Mouse (Mus musculus): ENCODE measurements around the gene Gm11213. TPM values are rescaled to one million over a fixed set of nuclear protein-coding genes. Genes with fewer than 3 reads are reported as not detected.

Gene Gm11213
- polyA plus RNA-seq, 1 experiment from 2014 or later: not detected

GRCm38 (mm10) chr4:63569322-63569721 lies 35.7 kb downstream of the Gm11213 start:
- H3K9me3 ChIP-seq (replicated peaks; ENCODE audit: control insufficient read depth, low read length): no peaks in the 10 kb centered on the region; the same call in 1 of the 2 replicates
- no peak overlapping the region for H3K4me2 ChIP-seq (ENCODE audit: low read depth, low read length)
- WGBS: 78% methylated on average over 8 of the region's 8 CpGs
- H3K9ac ChIP-seq (ENCODE audit: low read length): no peak overlapping the region
- H3K27ac ChIP-seq (ENCODE audit: low read length): no peak overlapping the region
- H3K4me3 ChIP-seq (ENCODE audit: low read length): no peak overlapping the region
- H3K4me1 ChIP-seq (ENCODE audit: control insufficient read depth, insufficient read depth, low read length): no peaks in the 10 kb centered on the region; the same call in 1 of the 2 replicates
- no peaks in the 10 kb centered on the region for H3K27me3 ChIP-seq (ENCODE audit: control insufficient read depth, insufficient read depth, low read length)
- H3K36me3 ChIP-seq (ENCODE audit: control insufficient read depth, insufficient read depth): peaks cover 7% of the 10 kb centered on the region; the same call in 1 of the 2 replicates
- ATAC-seq (replicated peaks; ENCODE audit: extremely low read depth, insufficient read depth, low FRiP score): no peak

- peak; percentile 65; the same call in 1 of the 2 replicates for ATAC-seq (replicated peaks; ENCODE audit: extremely low read depth, insufficient read depth, low FRiP score)
- Histone ChIP-seq H3K9me3 (replicated peaks; ENCODE audit: control insufficient read depth, low read length) (no peaks in the 10 kb centered on the region), H3K4me1 (ENCODE audit: control insufficient read depth, insufficient read depth, low read length) (no peaks in the 10 kb centered on the region; the same call in 1 of the 2 replicates), H3K4me2 (ENCODE audit: low read depth, low read length) (no peak overlapping the region), H3K4me3 (ENCODE audit: low read length) (no peak overlapping the region), H3K9ac (ENCODE audit: low read length) (no peak overlapping the region), H3K27me3 (ENCODE audit: control insufficient read depth, insufficient read depth, low read length) (no peaks in the 10 kb centered on the region), H3K27ac (ENCODE audit: low read length) (no peak overlapping the region), H3K36me3 (ENCODE audit: control insufficient read depth, insufficient read depth) (0 out of 2 replicates have a peak, but pooled peaks cover 3% of the 10 kb centered on the region)
- 59% methylated on average over 10 of the region's 10 CpGs for WGBS
These were observed 37.2 kb downstream of the Gm11213 start for GRCm38 (mm10) chr4:63567712-63568390.

- Histone ChIP-seq H3K9ac (ENCODE audit: low read length) (no peak overlapping the region), H3K27me3 (ENCODE audit: control insufficient read depth, insufficient read depth, low read length) (no peaks in the 10 kb centered on the region), H3K4me2 (ENCODE audit: low read depth, low read length) (no peak overlapping the region), H3K36me3 (ENCODE audit: control insufficient read depth, insufficient read depth) (0 out of 2 replicates have a peak, but pooled peaks cover 3% of the 10 kb centered on the region), H3K4me3 (ENCODE audit: low read length) (no peak overlapping the region), H3K27ac (ENCODE audit: low read length) (no peak overlapping the region), H3K4me1 (ENCODE audit: control insufficient read depth, insufficient read depth, low read length) (peaks cover 20% of the 10 kb centered on the region), H3K9me3 (replicated peaks; ENCODE audit: control insufficient read depth, low read length) (no peaks in the 10 kb centered on the region)
- 74% methylated on average over 4 of the region's 4 CpGs for WGBS
- ATAC-seq (replicated peaks; ENCODE audit: extremely low read depth, insufficient read depth, low FRiP score): no peak
These were observed 42.3 kb downstream of the Gm11213 start for GRCm38 (mm10) chr4:63562742-63563141.

GRCm38 (mm10) chr4:63561861-63562675 lies 43.0 kb downstream of the Gm11213 start:
- 0 out of 2 replicates have a peak, but pooled peaks cover 3% of the 10 kb centered on the region for H3K36me3 ChIP-seq (ENCODE audit: control insufficient read depth, insufficient read depth)
- WGBS: 68% methylated on average over 7 of the region's 7 CpGs
- no peak overlapping the region for H3K9ac ChIP-seq (ENCODE audit: low read length)
- H3K4me3 ChIP-seq (ENCODE audit: low read length): no peak overlapping the region
- no peaks in the 10 kb centered on the region for H3K9me3 ChIP-seq (replicated peaks; ENCODE audit: control insufficient read depth, low read length)
- H3K4me1 ChIP-seq (ENCODE audit: control insufficient read depth, insufficient read depth, low read length): peaks cover 27% of the 10 kb centered on the region
- H3K27ac ChIP-seq (ENCODE audit: low read length): peak overlapping the region; percentile 52
- ATAC-seq (replicated peaks; ENCODE audit: extremely low read depth, insufficient read depth, low FRiP score): no peak
- no peak overlapping the region for H3K4me2 ChIP-seq (ENCODE audit: low read depth, low read length)
- H3K27me3 ChIP-seq (ENCODE audit: control insufficient read depth, insufficient read depth, low read length): no peaks in the 10 kb centered on the region

- Histone ChIP-seq H3K27ac (ENCODE audit: low read length) (no peak overlapping the region), H3K4me2 (ENCODE audit: low read depth, low read length) (0 out of 2 replicates have a peak overlapping the region, but pooled peaks have one; percentile 6)
- no peak for ATAC-seq (replicated peaks; ENCODE audit: extremely low read depth, insufficient read depth, low FRiP score)
These were observed 45.0 kb downstream of the Gm11213 start for GRCm38 (mm10) chr4:63560079-63560478.

GRCm38 (mm10) chr4:63559127-63559697 lies 45.8 kb downstream of the Gm11213 start:
- Histone ChIP-seq H3K4me2 (ENCODE audit: low read depth, low read length) (peak overlapping the region; percentile 76), H3K4me3 (ENCODE audit: low read length) (peak overlapping the region; percentile 76), H3K9me3 (replicated peaks; ENCODE audit: control insufficient read depth, low read length) (no peaks in the 10 kb centered on the region), H3K9ac (ENCODE audit: low read length) (peak overlapping the region; percentile 90), H3K36me3 (ENCODE audit: control insufficient read depth, insufficient read depth) (no peaks in the 10 kb centered on the region), H3K27ac (ENCODE audit: low read length) (no peak overlapping the region), H3K4me1 (ENCODE audit: control insufficient read depth, insufficient read depth, low read length) (peaks cover 33% of the 10 kb centered on the region), H3K27me3 (ENCODE audit: control insufficient read depth, insufficient read depth, low read length) (no peaks in the 10 kb centered on the region)
- 0 out of 2 replicates have a peak, but pooled peaks have one; percentile 11 for ATAC-seq (replicated peaks; ENCODE audit: extremely low read depth, insufficient read depth, low FRiP score)
- 35% methylated on average over 9 of the region's 9 CpGs for WGBS

More at GRCm38 (mm10) chr4:63560079-63560478, 45.0 kb downstream of the Gm11213 start:
- H3K4me1 ChIP-seq (ENCODE audit: control insufficient read depth, insufficient read depth, low read length): peaks cover 33% of the 10 kb centered on the region
- H3K9me3 ChIP-seq (replicated peaks; ENCODE audit: control insufficient read depth, low read length): no peaks in the 10 kb centered on the region
- 0 out of 2 replicates have a peak overlapping the region, but pooled peaks have one; percentile 26 for H3K9ac ChIP-seq (ENCODE audit: low read length)
- H3K27me3 ChIP-seq (ENCODE audit: control insufficient read depth, insufficient read depth, low read length): no peaks in the 10 kb centered on the region
- no peaks in the 10 kb centered on the region for H3K36me3 ChIP-seq (ENCODE audit: control insufficient read depth, insufficient read depth)
- 50% methylated on average over 8 of the region's 8 CpGs for WGBS
- H3K4me3 ChIP-seq (ENCODE audit: low read length): no peak overlapping the region

DNA sequence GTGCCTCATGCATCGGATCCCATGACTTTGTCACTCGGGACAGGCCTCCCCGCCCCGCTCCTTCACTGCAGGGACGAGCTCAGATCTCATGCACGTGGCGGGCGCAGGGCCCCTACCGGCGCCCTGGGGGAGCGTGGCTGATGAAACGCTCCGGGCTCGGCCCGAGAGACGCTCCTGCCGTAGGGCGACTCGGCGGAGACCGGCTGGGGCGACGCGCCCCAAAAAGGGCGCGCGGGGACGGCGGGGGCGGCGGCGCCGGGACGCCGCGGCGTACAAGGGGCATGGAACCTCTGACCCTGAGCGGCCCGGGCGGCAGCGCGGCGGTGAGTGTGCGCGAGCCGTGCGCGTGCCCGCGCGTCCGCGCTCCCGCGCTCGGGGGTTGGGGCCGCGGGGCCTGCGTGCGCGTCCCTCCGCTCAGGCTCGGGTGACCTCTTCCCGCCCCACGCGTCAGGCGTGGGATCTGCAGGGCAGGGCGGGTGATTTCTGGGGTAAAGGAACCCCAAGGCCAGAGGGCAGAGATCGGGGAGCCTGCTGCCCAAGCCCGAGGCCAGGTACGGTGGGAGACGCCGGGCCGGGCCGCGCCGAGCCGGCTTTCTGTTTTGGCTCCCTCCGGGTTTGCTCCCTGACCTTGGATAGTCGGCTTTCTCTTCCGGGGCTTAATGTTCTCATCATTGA lies 46.5 kb downstream of the Gm11213 start, which contains the start of gene Tmem268:
Gene Tmem268 (plus strand): TSS at position 375 of the 675 bp plus-strand sequence.
- Histone ChIP-seq H3K9me3 (replicated peaks; ENCODE audit: control insufficient read depth, low read length) (no peaks in the 10 kb centered on the region), H3K4me1 (ENCODE audit: control insufficient read depth, insufficient read depth, low read length) (peaks cover 33% of the 10 kb centered on the region), H3K36me3 (ENCODE audit: control insufficient read depth, insufficient read depth) (no peaks in the 10 kb centered on the region), H3K27ac (ENCODE audit: low read length) (peak within 1 kb of the TSS; percentile 68), H3K27me3 (ENCODE audit: control insufficient read depth, insufficient read depth, low read length) (no peaks in the 10 kb centered on the region), H3K9ac (ENCODE audit: low read length) (peak within 1 kb of the TSS; percentile 90), H3K4me2 (ENCODE audit: low read depth, low read length) (peak within 1 kb of the TSS; percentile 76), H3K4me3 (ENCODE audit: low read length) (peak within 1 kb of the TSS; percentile 76)
- under 1% methylated on average over 69 of the region's 81 CpGs for WGBS
- peak; percentile 81 for ATAC-seq (replicated peaks; ENCODE audit: extremely low read depth, insufficient read depth, low FRiP score)

All from heart, embryonic 16.5 days (tissue).